Mouse (Mus musculus) midbrain, embryonic 16.5 days (tissue): ENCODE measurements at regions not wholly inside any gene's neighbourhood (a gene's known extent, or its start where the extent isn't known, plus 50 kb on each side); places are given as distances from the start of the nearest gene placed in this dataset.

Experiments
- ATAC-seq: fragments of 200-750 bp; cut with Nextera tagmentation; 2 replicates; pipeline ENCODE4 v1.8.0; 2017; ENCODE audit warnings: moderate TSS enrichment
- H3K27ac ChIP-seq: fragments of 300-500 bp; sonication (generic); 2 replicates; pipeline ENCODE4 v1.5.1; 2014; ENCODE audit warnings: mild to moderate bottlenecking, low read length, mixed read lengths
- H3K27me3 ChIP-seq: fragments of 300-500 bp; sonication (generic); 2 replicates; pipeline ENCODE4 v1.6.1; 2014; ENCODE audit warnings: low read depth, low read length, mixed read lengths; ENCODE audit not compliant: control insufficient read depth, insufficient read depth
- H3K36me3 ChIP-seq: fragments of 300-500 bp; sonication (generic); 2 replicates; pipeline ENCODE4 v1.6.1; 2014; ENCODE audit warnings: mild to moderate bottlenecking, low read length, moderate library complexity, mixed read lengths; ENCODE audit not compliant: control insufficient read depth, insufficient read depth
- H3K4me1 ChIP-seq: fragments of 300-500 bp; sonication (generic); 2 replicates; pipeline ENCODE4 v1.6.1; 2014; ENCODE audit warnings: mild to moderate bottlenecking, low read length, mixed read lengths; ENCODE audit not compliant: control insufficient read depth, insufficient read depth
- H3K4me2 ChIP-seq: fragments of 300-500 bp; sonication (generic); 2 replicates; pipeline ENCODE4 v1.6.1; 2014; ENCODE audit warnings: mild to moderate bottlenecking, low read length, mixed read lengths
- H3K4me3 ChIP-seq: fragments of 300-500 bp; sonication (generic); 2 replicates; pipeline ENCODE4 v1.5.1; 2014; ENCODE audit warnings: low read depth, mild to moderate bottlenecking, low read length, moderate library complexity, mixed read lengths
- H3K9ac ChIP-seq: fragments of 300-500 bp; sonication (generic); 2 replicates; pipeline ENCODE4 v1.6.1; 2014; ENCODE audit warnings: low read depth, low read length, mixed read lengths
- H3K9me3 ChIP-seq: fragments of 300-500 bp; sonication (generic); replicated peaks from 2 replicates; pipeline ENCODE4 v1.6.1; 2014; ENCODE audit warnings: mild to moderate bottlenecking, low read length, mixed read lengths; ENCODE audit not compliant: control insufficient read depth, poor library complexity, severe bottlenecking
- WGBS: fragments of 180-500 bp; shearing (Covaris S2); extraction: QIAGEN DNeasy Blood & Tissue Kit; methylation state at CpG from one replicate; pipeline ENCODE4 v1.1.7; 2014; 5-methylcytosine and 5-hydroxymethylcytosine counted together

DNA sequence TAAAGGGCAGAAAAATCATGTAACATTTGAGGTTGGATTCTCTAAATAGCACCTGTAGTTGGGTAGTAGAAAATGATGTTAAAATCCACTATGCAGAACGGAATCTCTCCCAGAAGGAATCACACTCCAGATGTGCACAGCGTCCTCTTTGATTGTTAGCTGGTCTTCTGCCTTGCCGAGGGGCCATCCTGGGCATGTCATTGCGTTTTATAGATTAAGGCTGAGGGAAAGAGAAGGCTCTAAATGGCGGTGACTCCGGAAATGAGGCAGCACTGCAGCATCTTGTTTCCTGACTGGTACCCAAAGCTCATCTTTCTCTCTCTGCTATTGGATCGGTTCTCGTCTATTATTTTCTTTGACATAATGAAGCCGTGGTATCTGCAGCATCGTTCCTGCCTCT lies 237.5 kb downstream of the Ttll7 start:
- WGBS, result 69% methylated on average over 10 of the region's 10 CpGs
- ATAC-seq, result no peak
- peaks cover 2% of the 10 kb centered on the region; the same call in 1 of the 2 replicates for H3K4me1 ChIP-seq
- no peak overlapping the region for H3K4me2 ChIP-seq
- H3K4me3 ChIP-seq, result no peak overlapping the region
- H3K27ac ChIP-seq, result no peak overlapping the region
- no peaks in the 10 kb centered on the region for H3K36me3 ChIP-seq
- H3K27me3 ChIP-seq, result no peaks in the 10 kb centered on the region; the same call in 1 of the 2 replicates
- H3K9me3 ChIP-seq, result no peaks in the 10 kb centered on the region
- no peak overlapping the region for H3K9ac ChIP-seq

DNA sequence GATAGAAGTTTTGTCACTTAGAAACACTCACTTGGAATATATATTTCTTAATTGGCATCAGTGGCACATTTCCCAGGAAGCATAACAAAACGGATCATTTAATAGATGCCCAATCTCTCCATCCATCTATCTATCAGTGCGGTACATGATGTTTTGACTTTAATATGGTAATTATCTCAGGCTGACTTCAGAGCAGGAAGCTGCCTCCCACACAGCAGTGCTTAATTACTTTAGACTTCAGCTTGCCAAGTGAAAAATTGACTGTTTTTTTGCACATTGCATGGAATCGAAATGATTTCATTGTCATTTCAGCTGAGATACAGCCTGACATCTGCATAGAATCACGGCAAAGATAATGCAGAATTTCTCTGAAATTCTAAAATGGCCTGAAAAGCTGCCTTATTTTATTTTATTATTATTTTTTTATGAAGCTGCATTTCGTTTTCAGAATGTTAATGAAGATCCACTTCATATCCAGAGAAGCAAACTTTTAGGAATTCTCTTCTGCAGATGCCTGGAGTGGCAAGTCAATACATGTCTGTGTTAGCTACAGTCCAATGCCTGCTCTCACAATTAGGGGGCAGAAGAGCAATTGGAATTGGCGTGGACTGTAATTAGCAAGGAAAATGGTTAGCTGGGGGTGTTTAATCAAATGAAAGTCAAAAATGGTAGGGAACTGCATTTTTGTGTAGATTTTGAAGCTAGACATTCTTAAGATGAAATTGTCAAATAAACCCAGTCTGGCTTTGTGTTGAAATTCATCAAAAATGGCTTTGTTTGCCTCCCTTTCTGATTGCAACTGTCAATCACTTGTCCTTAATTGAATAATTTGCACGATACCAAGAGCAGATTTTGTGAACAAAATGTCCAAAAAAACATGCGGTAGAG lies 240.3 kb downstream of the Ttll7 start:
- H3K27me3 ChIP-seq, result no peaks in the 10 kb centered on the region; the same call in 1 of the 2 replicates
- 0 out of 2 replicates have a peak overlapping the region, but pooled peaks have one; percentile 13 for H3K27ac ChIP-seq
- H3K4me3 ChIP-seq, result no peak overlapping the region
- H3K4me2 ChIP-seq, result no peak overlapping the region
- H3K9me3 ChIP-seq, result no peaks in the 10 kb centered on the region
- H3K36me3 ChIP-seq, result no peaks in the 10 kb centered on the region
- no peak overlapping the region for H3K9ac ChIP-seq
- ATAC-seq, result no peak
- peaks cover 2% of the 10 kb centered on the region; the same call in 1 of the 2 replicates for H3K4me1 ChIP-seq
- 45% methylated on average over 8 of the region's 8 CpGs for WGBS

DNA sequence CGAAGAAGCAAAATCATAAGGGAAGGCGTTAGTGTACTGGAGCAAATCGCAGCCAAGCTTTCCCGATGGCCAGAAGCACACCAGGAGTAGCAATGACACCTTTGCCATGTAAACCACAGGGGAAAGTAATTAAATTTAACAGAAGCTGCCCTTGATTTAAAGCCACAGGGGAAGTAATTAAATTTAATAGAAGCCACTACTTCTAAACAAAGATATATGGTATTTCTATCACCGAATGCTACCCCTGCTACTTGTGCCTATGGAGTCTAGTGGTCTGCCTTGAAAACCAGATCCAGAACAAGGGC lies 240.9 kb downstream of the Ttll7 start:
- H3K9ac ChIP-seq, result no peak overlapping the region
- H3K36me3 ChIP-seq, result no peaks in the 10 kb centered on the region
- no peak overlapping the region for H3K4me3 ChIP-seq
- WGBS, result 54% methylated on average over 5 of the region's 5 CpGs
- 0 out of 2 replicates have a peak overlapping the region, but pooled peaks have one; percentile 18 for H3K27ac ChIP-seq
- H3K4me2 ChIP-seq, result no peak overlapping the region
- no peaks in the 10 kb centered on the region; the same call in 1 of the 2 replicates for H3K27me3 ChIP-seq
- no peaks in the 10 kb centered on the region for H3K9me3 ChIP-seq
- ATAC-seq, result no peak
- peaks cover 3% of the 10 kb centered on the region; the same call in 1 of the 2 replicates for H3K4me1 ChIP-seq

DNA sequence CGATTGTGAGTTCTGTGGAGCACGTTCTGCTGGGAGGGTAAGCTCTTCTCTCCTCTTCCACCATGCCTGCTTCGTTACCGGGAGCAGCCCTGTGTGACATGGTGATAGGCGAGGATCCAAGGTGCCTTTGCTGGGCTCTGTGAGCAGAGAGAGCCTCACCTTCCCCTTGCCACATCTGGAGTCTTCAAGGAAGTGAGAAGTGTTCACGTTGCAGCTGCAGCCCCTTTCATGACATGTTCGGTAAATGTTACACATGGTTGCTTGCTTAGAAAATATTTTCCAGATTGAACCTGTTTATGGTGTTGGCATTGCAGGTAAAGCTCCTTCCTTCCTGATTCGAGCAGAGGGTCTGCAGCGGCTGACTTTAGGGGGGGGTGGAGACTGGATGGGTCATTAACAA lies 244.0 kb downstream of the Ttll7 start:
- H3K9me3 ChIP-seq, result no peaks in the 10 kb centered on the region
- H3K4me1 ChIP-seq, result peaks cover 20% of the 10 kb centered on the region
- H3K9ac ChIP-seq, result no peak overlapping the region
- H3K4me2 ChIP-seq, result no peak overlapping the region
- no peaks in the 10 kb centered on the region; the same call in 1 of the 2 replicates for H3K27me3 ChIP-seq
- no peaks in the 10 kb centered on the region for H3K36me3 ChIP-seq
- H3K27ac ChIP-seq, result no peak overlapping the region
- no peak overlapping the region for H3K4me3 ChIP-seq
- WGBS, result 60% methylated on average over 9 of the region's 9 CpGs
- no peak for ATAC-seq

DNA sequence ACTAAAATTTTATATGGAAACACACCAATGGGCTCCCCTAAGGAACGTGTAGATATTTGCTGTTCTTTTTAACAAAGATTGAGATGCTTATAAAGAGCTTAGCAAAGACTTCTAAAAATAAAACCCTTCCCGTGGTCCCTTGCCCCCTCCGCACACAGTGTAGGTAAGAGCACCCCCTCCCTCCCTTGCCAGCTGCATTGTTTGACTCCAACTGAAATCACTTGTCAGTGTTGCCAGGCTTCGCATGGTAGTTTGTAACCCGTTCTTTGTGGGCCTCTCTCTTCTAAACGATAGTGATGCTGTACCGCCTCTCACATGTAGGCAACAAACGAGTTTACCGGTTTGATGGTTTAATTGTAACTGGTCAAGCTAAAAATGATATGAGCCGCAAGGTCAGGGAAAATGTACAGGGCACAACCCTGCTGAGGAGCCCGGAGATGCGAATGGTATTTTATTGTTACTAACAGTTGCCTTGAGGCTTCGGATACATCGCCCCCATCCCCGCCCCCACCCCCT lies 246.0 kb downstream of the Ttll7 start:
- H3K27ac ChIP-seq, result no peak overlapping the region
- H3K9ac ChIP-seq, result peak overlapping the region; percentile 11; the same call in 1 of the 2 replicates
- 13% methylated on average over 15 of the region's 15 CpGs for WGBS
- no peaks in the 10 kb centered on the region; the same call in 1 of the 2 replicates for H3K27me3 ChIP-seq
- peak overlapping the region; percentile 34 for H3K4me2 ChIP-seq
- peaks cover 26% of the 10 kb centered on the region for H3K4me1 ChIP-seq
- H3K9me3 ChIP-seq, result no peaks in the 10 kb centered on the region
- no peak overlapping the region for H3K4me3 ChIP-seq
- ATAC-seq, result no peak
- H3K36me3 ChIP-seq, result no peaks in the 10 kb centered on the region

DNA sequence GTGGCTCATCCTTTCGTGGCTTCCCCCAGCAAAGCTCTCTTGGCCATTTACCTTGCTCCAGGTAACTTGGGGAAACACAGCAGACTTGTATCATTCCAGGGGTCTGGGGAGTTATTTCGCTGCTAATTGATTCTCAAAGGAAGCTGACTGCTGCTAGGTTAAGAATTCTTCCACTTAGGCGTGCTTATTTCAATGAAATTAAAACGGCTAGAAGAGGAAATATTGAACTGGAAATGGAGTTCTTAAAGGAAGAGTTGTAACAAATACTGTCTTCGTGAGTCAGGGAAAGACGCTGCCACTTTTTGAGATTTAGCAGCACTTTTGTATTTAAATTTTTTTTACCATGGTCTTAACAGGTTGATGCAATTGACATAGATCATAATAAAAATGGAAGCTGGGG lies 246.4 kb downstream of the Ttll7 start:
- Histone ChIP-seq H3K36me3 (no peaks in the 10 kb centered on the region), H3K27ac (no peak overlapping the region), H3K4me3 (no peak overlapping the region), H3K27me3 (no peaks in the 10 kb centered on the region; the same call in 1 of the 2 replicates), H3K4me2 (peak overlapping the region; percentile 34), H3K9ac (no peak overlapping the region; the same call in 1 of the 2 replicates), H3K4me1 (peaks cover 30% of the 10 kb centered on the region), H3K9me3 (no peaks in the 10 kb centered on the region)
- 22% methylated on average over 6 of the region's 6 CpGs for WGBS
- ATAC-seq, result no peak

DNA sequence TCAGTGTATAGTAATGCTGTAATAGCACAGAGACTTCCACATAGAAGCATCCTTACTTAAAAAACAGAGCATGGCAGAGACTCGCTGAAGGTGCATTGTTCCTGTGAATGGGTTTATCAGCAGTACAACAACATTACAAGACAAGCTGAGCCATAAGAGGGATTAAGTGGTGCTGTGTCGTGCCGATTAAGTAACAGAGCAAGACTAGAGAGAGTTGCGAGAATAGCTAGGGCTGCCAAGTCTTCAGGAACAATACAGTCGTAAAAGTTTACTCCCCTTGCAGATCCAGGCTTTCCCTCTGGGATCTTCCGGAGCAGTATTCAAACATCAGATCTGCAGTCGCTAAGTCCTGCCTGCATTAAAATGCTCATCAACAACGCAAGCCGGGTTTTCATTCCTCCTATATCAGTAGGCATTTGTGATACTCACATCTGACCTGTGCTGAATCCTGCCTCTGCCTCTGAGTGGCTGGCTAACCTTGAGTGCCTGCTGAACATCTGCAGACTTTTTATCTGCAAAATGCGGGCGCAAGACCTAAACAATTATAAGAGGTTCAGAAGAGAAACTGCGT lies 247.1 kb downstream of the Ttll7 start:
- H3K36me3 ChIP-seq, result no peaks in the 10 kb centered on the region
- ATAC-seq, result no peak
- no peak overlapping the region; the same call in 1 of the 2 replicates for H3K4me3 ChIP-seq
- H3K27ac ChIP-seq, result peak overlapping the region; percentile 36
- no peaks in the 10 kb centered on the region; the same call in 1 of the 2 replicates for H3K27me3 ChIP-seq
- H3K9ac ChIP-seq, result peak overlapping the region; percentile 21; the same call in 1 of the 2 replicates
- no peaks in the 10 kb centered on the region for H3K9me3 ChIP-seq
- 24% methylated on average over 12 of the region's 12 CpGs for WGBS
- H3K4me1 ChIP-seq, result peaks cover 31% of the 10 kb centered on the region
- peak overlapping the region; percentile 36; the same call in 1 of the 2 replicates for H3K4me2 ChIP-seq

DNA sequence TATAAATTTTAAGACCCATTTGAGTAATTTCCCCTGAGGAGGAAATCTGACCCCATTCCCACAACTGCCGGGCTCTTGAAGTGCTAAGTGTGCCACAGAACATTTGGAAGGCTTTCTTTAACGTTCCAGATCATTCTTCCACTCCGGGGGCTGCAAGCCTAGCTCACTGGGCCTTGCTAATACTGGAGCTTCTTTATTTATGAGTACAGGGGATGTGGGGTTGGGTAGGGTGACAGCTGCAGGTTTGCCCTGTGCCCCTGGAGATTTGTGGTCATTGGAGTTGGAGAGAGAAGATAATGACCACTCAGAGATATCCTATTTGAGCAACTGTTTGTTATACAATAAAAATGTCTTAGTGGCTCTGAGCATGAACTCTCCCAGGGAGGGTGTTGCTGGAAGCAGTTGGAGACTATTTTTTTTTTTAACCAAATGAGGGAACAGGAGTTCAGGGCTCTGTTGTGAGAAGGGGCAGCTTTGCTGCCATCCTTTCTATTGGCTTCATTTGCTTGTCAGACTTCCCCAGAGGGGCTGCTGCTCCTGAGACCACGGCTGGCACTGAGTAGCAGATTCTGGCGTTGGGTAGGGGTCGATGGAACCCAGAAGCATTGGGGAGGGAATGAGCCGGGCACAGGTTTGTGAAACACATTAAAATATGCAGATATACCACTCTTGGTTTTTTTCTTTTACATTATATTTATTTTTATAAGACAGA lies 249.0 kb downstream of the Ttll7 start:
- H3K4me1 ChIP-seq, result peaks cover 31% of the 10 kb centered on the region
- H3K4me2 ChIP-seq, result no peak overlapping the region
- H3K9ac ChIP-seq, result no peak overlapping the region
- 36% methylated on average over 7 of the region's 7 CpGs for WGBS
- no peak for ATAC-seq
- H3K4me3 ChIP-seq, result no peak overlapping the region
- H3K27me3 ChIP-seq, result no peaks in the 10 kb centered on the region
- no peaks in the 10 kb centered on the region for H3K9me3 ChIP-seq
- no peaks in the 10 kb centered on the region for H3K36me3 ChIP-seq
- H3K27ac ChIP-seq, result no peak overlapping the region
